Mouse (Mus musculus): Measurements from ENCODE around the gene Prkn. TPM values are rescaled to one million over a fixed set of nuclear protein-coding genes. Genes with fewer than 3 reads are reported as not detected.

Prkn gene
- polyA plus RNA-seq, 1 experiment from 2014 or later, result 0.14 TPM

DNA sequence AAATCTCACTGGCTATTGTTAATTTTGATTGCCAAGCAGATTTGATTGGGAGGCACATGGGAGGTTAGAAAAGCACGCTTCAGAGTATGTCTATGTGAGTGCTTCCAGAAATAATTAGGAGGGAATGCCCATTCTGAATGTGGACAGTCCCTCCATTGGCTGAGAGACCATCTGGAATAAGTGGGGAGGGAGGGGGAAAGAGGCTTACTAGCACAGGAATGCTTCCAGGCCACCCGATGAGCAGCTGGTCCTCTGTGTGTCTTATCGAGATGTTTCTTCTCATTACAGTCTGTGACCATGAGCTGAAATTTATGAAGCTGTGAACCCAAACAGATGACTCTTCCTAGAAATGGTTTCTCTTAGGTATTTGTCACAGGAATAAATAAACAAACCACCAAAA is 493.6 kb downstream of the Prkn start:
- Histone ChIP-seq H3K27me3 (replicated peaks; ENCODE audit: control insufficient read depth, insufficient read depth, low read length) (no peaks in the 10 kb centered on the region), H3K4me1 (replicated peaks; ENCODE audit: control insufficient read depth, insufficient read depth, low read length) (no peaks in the 10 kb centered on the region), H3K36me3 (ENCODE audit: control insufficient read depth, insufficient read depth, low read length) (no peaks in the 10 kb centered on the region), H3K9me3 (ENCODE audit: control insufficient read depth, low read length) (no peaks in the 10 kb centered on the region), H3K27ac (ENCODE audit: low read depth, low read length) (no peak overlapping the region), H3K4me3 (ENCODE audit: low read depth, low read length) (no peak overlapping the region), H3K9ac (ENCODE audit: low read depth, low read length) (no peak overlapping the region), H3K4me2 (no peak overlapping the region)
- ATAC-seq (replicated peaks; ENCODE audit: low FRiP score) (no peak), DNase-seq (ENCODE audit: low spot score) (no peak)
- WGBS, result 78% methylated on average over 3 of the region's 3 CpGs

DNA sequence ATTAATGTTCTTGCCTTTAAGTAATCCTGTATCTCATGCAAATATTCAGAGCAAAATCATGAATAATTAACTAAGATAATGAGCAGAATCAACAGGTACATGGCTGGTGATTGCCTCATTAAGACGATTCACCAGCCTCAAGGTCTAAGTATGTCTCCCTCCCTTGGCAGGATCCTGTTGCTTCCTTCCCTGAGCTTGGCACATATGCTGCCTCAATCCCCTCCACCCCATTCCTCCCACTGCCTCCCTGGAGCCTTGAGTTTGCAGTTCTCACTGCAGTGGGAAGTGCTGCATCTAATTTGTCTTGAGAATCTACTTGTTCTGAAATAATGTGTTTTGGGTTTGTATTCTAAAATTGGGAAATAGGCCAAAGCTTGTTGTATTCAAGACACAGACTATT is 496.0 kb downstream of the Prkn start:
- Histone ChIP-seq H3K36me3 (ENCODE audit: control insufficient read depth, insufficient read depth, low read length) (no peaks in the 10 kb centered on the region), H3K27me3 (replicated peaks; ENCODE audit: control insufficient read depth, insufficient read depth, low read length) (no peaks in the 10 kb centered on the region), H3K4me2 (no peak overlapping the region), H3K9me3 (ENCODE audit: control insufficient read depth, low read length) (no peaks in the 10 kb centered on the region), H3K9ac (ENCODE audit: low read depth, low read length) (no peak overlapping the region), H3K27ac (ENCODE audit: low read depth, low read length) (no peak overlapping the region), H3K4me1 (replicated peaks; ENCODE audit: control insufficient read depth, insufficient read depth, low read length) (no peaks in the 10 kb centered on the region), H3K4me3 (ENCODE audit: low read depth, low read length) (no peak overlapping the region)
- no peak for ATAC-seq (replicated peaks; ENCODE audit: low FRiP score)
- DNase-seq (ENCODE audit: low spot score), result no peak
- 39% methylated on average over 1 of the region's 1 CpGs for WGBS

DNA sequence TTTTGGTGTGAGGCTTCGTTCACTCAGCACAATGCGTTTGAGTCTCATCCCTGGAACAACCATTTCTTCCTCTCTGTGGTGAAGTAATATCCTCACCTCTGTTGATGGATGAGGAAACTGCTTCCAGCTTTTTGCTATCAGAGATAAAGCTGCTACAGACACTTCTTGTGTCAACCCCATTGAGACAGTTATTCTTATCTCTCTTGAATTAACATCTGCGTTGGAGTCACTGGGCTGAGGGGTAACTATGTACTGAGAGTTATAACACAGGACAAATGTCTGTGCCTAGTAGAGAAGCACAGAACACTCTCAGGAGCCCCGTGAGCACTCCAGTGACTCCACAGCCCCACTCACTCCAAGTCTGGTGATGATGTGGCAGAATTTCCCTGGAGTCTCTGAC is 500.2 kb downstream of the Prkn start:
- H3K27ac ChIP-seq (ENCODE audit: low read depth, low read length), result no peak overlapping the region
- no peaks in the 10 kb centered on the region for H3K27me3 ChIP-seq (replicated peaks; ENCODE audit: control insufficient read depth, insufficient read depth, low read length)
- no peak overlapping the region for H3K4me2 ChIP-seq
- H3K36me3 ChIP-seq (ENCODE audit: control insufficient read depth, insufficient read depth, low read length), result no peaks in the 10 kb centered on the region
- ATAC-seq (replicated peaks; ENCODE audit: low FRiP score) (no peak), DNase-seq (ENCODE audit: low spot score) (no peak)
- no peak overlapping the region for H3K9ac ChIP-seq (ENCODE audit: low read depth, low read length)
- H3K9me3 ChIP-seq (ENCODE audit: control insufficient read depth, low read length), result no peaks in the 10 kb centered on the region
- H3K4me1 ChIP-seq (replicated peaks; ENCODE audit: control insufficient read depth, insufficient read depth, low read length), result no peaks in the 10 kb centered on the region
- H3K4me3 ChIP-seq (ENCODE audit: low read depth, low read length), result no peak overlapping the region
- 46% methylated on average over 4 of the region's 4 CpGs for WGBS

DNA sequence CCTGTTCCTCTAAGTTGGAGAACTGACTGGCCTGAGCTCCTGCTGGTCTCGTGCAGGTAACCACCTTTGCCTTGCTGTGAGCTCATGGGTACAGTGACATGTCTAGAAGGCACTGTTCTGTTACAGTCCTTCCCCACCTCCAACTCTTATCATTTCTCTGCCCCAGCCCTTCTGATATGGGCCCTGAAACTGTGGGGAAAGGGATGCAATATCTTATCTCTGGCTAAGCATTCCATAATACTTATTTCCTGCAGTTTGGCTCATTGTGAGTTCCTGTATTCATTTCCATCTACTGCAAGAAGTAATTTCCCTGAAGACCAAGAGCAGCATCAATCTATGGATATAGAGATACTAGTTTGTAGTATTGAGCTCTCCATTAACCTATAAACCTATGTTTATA is 506.1 kb downstream of the Prkn start:
- no peaks in the 10 kb centered on the region for H3K4me1 ChIP-seq (replicated peaks; ENCODE audit: control insufficient read depth, insufficient read depth, low read length)
- DNase-seq (ENCODE audit: low spot score) (no peak), ATAC-seq (replicated peaks; ENCODE audit: low FRiP score) (no peak)
- no peaks in the 10 kb centered on the region for H3K9me3 ChIP-seq (ENCODE audit: control insufficient read depth, low read length)
- WGBS, result 76% methylated on average over 1 of the region's 1 CpGs
- H3K36me3 ChIP-seq (ENCODE audit: control insufficient read depth, insufficient read depth, low read length), result no peaks in the 10 kb centered on the region
- no peak overlapping the region for H3K9ac ChIP-seq (ENCODE audit: low read depth, low read length)
- H3K4me3 ChIP-seq (ENCODE audit: low read depth, low read length), result no peak overlapping the region
- no peak overlapping the region for H3K4me2 ChIP-seq
- H3K27ac ChIP-seq (ENCODE audit: low read depth, low read length), result no peak overlapping the region
- H3K27me3 ChIP-seq (replicated peaks; ENCODE audit: control insufficient read depth, insufficient read depth, low read length), result no peaks in the 10 kb centered on the region

DNA sequence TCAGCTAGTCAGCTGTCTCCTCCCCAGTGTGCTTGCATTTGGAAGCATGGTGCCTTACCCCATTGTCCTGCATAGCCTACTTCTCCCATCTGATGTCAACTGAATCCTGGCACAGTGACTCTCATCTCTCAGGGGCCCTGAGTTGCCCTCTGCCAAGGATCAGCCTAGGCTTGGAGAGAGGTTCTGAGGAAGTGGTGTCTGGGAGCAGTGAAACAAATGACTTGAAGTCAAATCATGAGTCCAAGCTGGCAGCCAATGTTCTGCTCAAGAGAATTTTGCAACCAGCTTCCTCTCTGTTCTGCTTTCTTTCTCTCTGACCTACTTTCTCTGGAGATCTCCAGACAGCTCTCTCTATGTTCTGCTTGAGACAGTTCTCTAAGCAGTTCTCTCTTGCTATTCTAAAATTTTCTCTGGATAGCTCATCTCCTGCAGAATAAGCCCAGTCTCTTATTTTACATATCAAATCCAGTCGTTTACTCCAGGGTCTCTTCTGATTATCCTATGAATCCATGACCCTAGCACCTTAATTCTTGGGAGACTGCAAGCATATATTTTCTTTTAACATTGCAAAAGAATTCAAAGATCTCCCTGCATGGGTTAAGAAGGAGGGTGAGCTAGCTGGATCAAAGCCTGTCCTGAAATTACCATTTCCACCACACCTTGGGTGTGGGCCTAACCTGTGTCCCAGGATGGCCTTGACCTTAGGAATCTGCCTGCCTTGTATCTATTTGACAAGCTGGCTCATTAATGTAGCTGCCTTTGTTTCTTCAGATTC is 512.8 kb downstream of the Prkn start:
- DNase-seq (ENCODE audit: low spot score), result no peak
- no peaks in the 10 kb centered on the region for H3K27me3 ChIP-seq (replicated peaks; ENCODE audit: control insufficient read depth, insufficient read depth, low read length)
- H3K4me3 ChIP-seq (ENCODE audit: low read depth, low read length), result no peak overlapping the region
- no peaks in the 10 kb centered on the region for H3K36me3 ChIP-seq (ENCODE audit: control insufficient read depth, insufficient read depth, low read length)
- no peak for ATAC-seq (replicated peaks; ENCODE audit: low FRiP score)
- H3K9ac ChIP-seq (ENCODE audit: low read depth, low read length), result no peak overlapping the region
- H3K27ac ChIP-seq (ENCODE audit: low read depth, low read length), result no peak overlapping the region
- no peaks in the 10 kb centered on the region for H3K9me3 ChIP-seq (ENCODE audit: control insufficient read depth, low read length)
- WGBS, result 41% methylated on average over 1 of the region's 1 CpGs
- no peak overlapping the region for H3K4me2 ChIP-seq
- no peaks in the 10 kb centered on the region for H3K4me1 ChIP-seq (replicated peaks; ENCODE audit: control insufficient read depth, insufficient read depth, low read length)

DNA sequence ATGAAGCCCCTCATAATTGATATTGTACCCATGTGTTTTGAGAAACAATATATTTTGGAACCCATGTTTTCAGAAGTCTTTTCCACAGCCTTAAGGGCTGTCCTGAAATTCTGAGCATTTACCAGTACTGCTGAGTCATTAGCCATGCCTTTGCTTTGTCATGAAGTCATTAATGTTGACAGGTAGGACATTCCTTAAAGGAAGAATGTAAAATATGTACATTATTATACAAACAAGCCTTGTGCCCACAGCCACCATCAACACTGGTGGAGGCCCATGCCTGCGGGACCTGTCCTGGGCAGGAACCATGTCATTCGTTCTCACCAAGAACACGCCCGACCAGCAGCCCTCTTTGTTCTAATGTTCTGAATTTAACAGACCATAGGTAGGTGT is 513.4 kb downstream of the Prkn start:
- DNase-seq (ENCODE audit: low spot score), result no peak
- H3K27me3 ChIP-seq (replicated peaks; ENCODE audit: control insufficient read depth, insufficient read depth, low read length), result no peaks in the 10 kb centered on the region
- WGBS, result 80% methylated on average over 4 of the region's 4 CpGs
- no peak for ATAC-seq (replicated peaks; ENCODE audit: low FRiP score)
- no peaks in the 10 kb centered on the region for H3K4me1 ChIP-seq (replicated peaks; ENCODE audit: control insufficient read depth, insufficient read depth, low read length)
- H3K4me3 ChIP-seq (ENCODE audit: low read depth, low read length), result no peak overlapping the region
- H3K27ac ChIP-seq (ENCODE audit: low read depth, low read length), result no peak overlapping the region
- H3K4me2 ChIP-seq, result no peak overlapping the region
- no peaks in the 10 kb centered on the region for H3K36me3 ChIP-seq (ENCODE audit: control insufficient read depth, insufficient read depth, low read length)
- no peak overlapping the region for H3K9ac ChIP-seq (ENCODE audit: low read depth, low read length)
- H3K9me3 ChIP-seq (ENCODE audit: control insufficient read depth, low read length), result no peaks in the 10 kb centered on the region

DNA sequence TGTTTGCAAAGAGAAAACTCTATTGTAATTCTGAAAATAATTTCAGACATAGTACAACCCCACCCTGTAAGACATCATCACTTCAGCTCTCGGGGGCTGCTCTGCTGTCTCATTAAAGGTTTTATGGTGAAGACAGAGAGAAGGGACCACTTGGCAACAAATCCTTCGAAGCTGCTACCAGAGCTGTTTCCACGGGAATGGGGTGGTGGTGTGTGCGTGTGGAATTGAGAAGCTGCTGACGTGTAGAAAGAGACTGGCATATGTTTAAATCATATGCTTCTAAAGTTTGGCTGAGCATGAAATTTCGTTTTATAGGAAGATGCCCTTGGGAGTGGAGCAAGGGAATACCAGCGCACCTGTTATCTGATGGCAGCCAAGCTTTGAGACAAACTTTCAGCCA is 514.2 kb downstream of the Prkn start:
- Histone ChIP-seq H3K4me2 (no peak overlapping the region), H3K4me3 (ENCODE audit: low read depth, low read length) (no peak overlapping the region), H3K9me3 (ENCODE audit: control insufficient read depth, low read length) (no peaks in the 10 kb centered on the region), H3K27me3 (replicated peaks; ENCODE audit: control insufficient read depth, insufficient read depth, low read length) (no peaks in the 10 kb centered on the region), H3K27ac (ENCODE audit: low read depth, low read length) (no peak overlapping the region), H3K36me3 (ENCODE audit: control insufficient read depth, insufficient read depth, low read length) (no peaks in the 10 kb centered on the region), H3K4me1 (replicated peaks; ENCODE audit: control insufficient read depth, insufficient read depth, low read length) (no peaks in the 10 kb centered on the region), H3K9ac (ENCODE audit: low read depth, low read length) (no peak overlapping the region)
- no peak for ATAC-seq (replicated peaks; ENCODE audit: low FRiP score)
- no peak for DNase-seq (ENCODE audit: low spot score)
- 77% methylated on average over 7 of the region's 7 CpGs for WGBS

DNA sequence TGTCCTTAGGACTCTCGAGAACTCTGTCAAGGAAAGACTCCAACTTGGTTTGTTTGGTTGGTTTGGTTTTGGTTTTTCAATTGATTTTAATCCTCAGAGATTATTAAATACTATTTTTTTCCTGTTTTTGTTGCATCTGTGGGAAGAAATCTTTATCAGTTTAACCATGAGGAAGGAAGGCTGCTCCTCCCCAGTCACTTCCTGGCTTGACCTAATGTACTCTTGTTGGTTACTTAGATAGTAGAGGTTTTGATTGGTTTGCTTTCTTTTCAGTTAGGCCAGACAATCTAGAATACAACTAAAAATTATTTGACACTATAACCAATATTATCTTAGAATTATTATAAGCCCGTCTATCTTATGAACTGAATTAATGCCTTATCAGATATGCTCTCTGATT is 535.3 kb downstream of the Prkn start:
- Histone ChIP-seq H3K4me1 (replicated peaks; ENCODE audit: control insufficient read depth, insufficient read depth, low read length) (no peaks in the 10 kb centered on the region), H3K36me3 (ENCODE audit: control insufficient read depth, insufficient read depth, low read length) (no peaks in the 10 kb centered on the region), H3K9me3 (ENCODE audit: control insufficient read depth, low read length) (no peaks in the 10 kb centered on the region), H3K27me3 (replicated peaks; ENCODE audit: control insufficient read depth, insufficient read depth, low read length) (no peaks in the 10 kb centered on the region), H3K9ac (ENCODE audit: low read depth, low read length) (no peak overlapping the region), H3K4me2 (no peak overlapping the region), H3K4me3 (ENCODE audit: low read depth, low read length) (no peak overlapping the region), H3K27ac (ENCODE audit: low read depth, low read length) (no peak overlapping the region)
- ATAC-seq (replicated peaks; ENCODE audit: low FRiP score) (no peak), DNase-seq (ENCODE audit: low spot score) (no peak)
- WGBS, result 70% methylated on average over 2 of the region's 2 CpGs

DNA sequence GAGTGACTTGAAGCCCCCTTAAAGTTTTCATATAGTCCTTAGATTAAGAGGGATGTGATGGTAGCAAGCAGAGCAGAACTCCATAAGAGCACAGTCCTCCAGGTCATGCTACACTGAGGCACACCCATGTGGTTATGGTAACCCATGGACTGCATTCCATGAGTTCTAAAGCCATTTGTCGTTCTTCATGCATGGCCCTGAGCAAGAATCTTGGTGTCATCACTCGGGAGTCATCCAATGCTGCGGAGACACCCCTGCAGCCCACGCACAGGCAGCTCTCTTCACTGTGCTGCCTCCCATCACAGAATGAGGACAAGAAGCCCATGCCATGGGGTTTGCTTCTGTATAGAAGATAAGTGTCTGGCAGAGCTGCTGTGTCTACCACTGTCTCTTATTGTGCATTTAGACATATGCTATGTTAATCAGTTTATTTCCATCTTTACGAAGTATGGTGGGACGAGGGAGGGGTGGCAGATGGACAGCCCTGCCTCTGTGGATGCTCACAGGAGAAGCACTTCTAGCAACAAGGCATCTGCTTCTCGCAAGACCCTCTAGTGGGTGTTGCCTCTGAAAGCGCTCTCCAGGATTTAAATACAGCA is 543.3 kb downstream of the Prkn start:
- H3K4me2 ChIP-seq, result no peak overlapping the region
- H3K36me3 ChIP-seq (ENCODE audit: control insufficient read depth, insufficient read depth, low read length), result no peaks in the 10 kb centered on the region
- ATAC-seq (replicated peaks; ENCODE audit: low FRiP score), result no peak
- H3K4me3 ChIP-seq (ENCODE audit: low read depth, low read length), result no peak overlapping the region
- no peak overlapping the region for H3K9ac ChIP-seq (ENCODE audit: low read depth, low read length)
- no peaks in the 10 kb centered on the region for H3K9me3 ChIP-seq (ENCODE audit: control insufficient read depth, low read length)
- 82% methylated on average over 8 of the region's 8 CpGs for WGBS
- no peak for DNase-seq (ENCODE audit: low spot score)
- H3K27ac ChIP-seq (ENCODE audit: low read depth, low read length), result no peak overlapping the region
- no peaks in the 10 kb centered on the region for H3K27me3 ChIP-seq (replicated peaks; ENCODE audit: control insufficient read depth, insufficient read depth, low read length)
- H3K4me1 ChIP-seq (replicated peaks; ENCODE audit: control insufficient read depth, insufficient read depth, low read length), result no peaks in the 10 kb centered on the region
